Mouse (Mus musculus) lung, embryonic 15.5 days (tissue): ENCODE measurements at regions not wholly inside any gene's neighbourhood (a gene's known extent, or its start where the extent isn't known, plus 50 kb on each side); places are given as distances from the start of the nearest gene placed in this dataset.

Experiments
- ATAC-seq: fragments of 200-750 bp; cut with Nextera tagmentation; 2 replicates; pipeline ENCODE4 v1.8.0; 2017; ENCODE audit warnings: moderate number of reproducible peaks, borderline replicate concordance; ENCODE audit not compliant: low FRiP score, low TSS enrichment; ENCODE audit errors: extremely low read depth
- H3K27ac ChIP-seq: fragments of 300-500 bp; sonication (generic); 2 replicates; pipeline ENCODE4 v1.5.1; 2015; ENCODE audit warnings: moderate library complexity, mild to moderate bottlenecking, inconsistent platforms
- H3K27me3 ChIP-seq: fragments of 300-500 bp; sonication (generic); 2 replicates; pipeline ENCODE4 v1.6.1; 2015; ENCODE audit warnings: inconsistent platforms
- H3K36me3 ChIP-seq: fragments of 300-500 bp; sonication (generic); 2 replicates; pipeline ENCODE4 v1.6.1; 2015; ENCODE audit warnings: inconsistent platforms
- H3K4me1 ChIP-seq: fragments of 300-500 bp; sonication (generic); 2 replicates; pipeline ENCODE4 v1.6.1; 2015; ENCODE audit warnings: inconsistent platforms
- H3K4me2 ChIP-seq: fragments of 300-500 bp; sonication (generic); 2 replicates; pipeline ENCODE4 v1.6.1; 2015; ENCODE audit warnings: inconsistent platforms, mild to moderate bottlenecking, moderate library complexity
- H3K4me3 ChIP-seq: fragments of 300-500 bp; sonication (generic); 2 replicates; pipeline ENCODE4 v1.5.1; 2015; ENCODE audit warnings: mild to moderate bottlenecking, inconsistent platforms
- H3K9ac ChIP-seq: fragments of 300-500 bp; sonication (generic); 2 replicates; pipeline ENCODE4 v1.6.1; 2015; ENCODE audit warnings: inconsistent platforms
- H3K9me3 ChIP-seq: fragments of 300-500 bp; sonication (generic); 2 replicates; pipeline ENCODE4 v1.6.1; 2016; ENCODE audit warnings: inconsistent platforms
- WGBS: fragments of 180-500 bp; shearing (Covaris S2); methylation state at CpG from one replicate; pipeline ENCODE4 v1.1.7; 2015; 5-methylcytosine and 5-hydroxymethylcytosine counted together

DNA sequence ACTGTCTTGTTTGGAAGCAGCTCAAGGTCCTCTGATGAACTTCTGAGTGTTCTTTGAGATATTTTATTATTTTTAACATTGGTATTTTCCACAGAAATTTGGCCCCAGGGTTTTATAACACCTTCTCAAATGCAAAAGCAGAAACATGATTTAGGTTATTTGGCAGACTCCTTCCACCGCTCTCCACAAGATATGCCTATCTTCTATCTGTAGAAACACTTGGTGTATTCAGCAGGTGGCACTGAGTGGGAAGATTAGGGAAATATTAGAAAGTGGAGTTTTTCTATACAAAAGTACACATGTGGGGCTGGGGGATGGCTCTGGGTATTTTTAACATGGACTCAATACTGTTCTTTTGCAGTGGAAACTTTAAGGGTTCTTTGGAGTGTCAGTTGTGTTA is 475.3 kb downstream of the Dach1 start:
- Histone ChIP-seq H3K36me3 (no peaks in the 10 kb centered on the region), H3K9me3 (no peaks in the 10 kb centered on the region), H3K4me3 (no peak overlapping the region), H3K4me2 (no peak overlapping the region), H3K27me3 (no peaks in the 10 kb centered on the region), H3K4me1 (no peaks in the 10 kb centered on the region), H3K9ac (no peak overlapping the region), H3K27ac (no peak overlapping the region)
- 86% methylated on average over 1 of the region's 1 CpGs for WGBS
- ATAC-seq = no peak

DNA sequence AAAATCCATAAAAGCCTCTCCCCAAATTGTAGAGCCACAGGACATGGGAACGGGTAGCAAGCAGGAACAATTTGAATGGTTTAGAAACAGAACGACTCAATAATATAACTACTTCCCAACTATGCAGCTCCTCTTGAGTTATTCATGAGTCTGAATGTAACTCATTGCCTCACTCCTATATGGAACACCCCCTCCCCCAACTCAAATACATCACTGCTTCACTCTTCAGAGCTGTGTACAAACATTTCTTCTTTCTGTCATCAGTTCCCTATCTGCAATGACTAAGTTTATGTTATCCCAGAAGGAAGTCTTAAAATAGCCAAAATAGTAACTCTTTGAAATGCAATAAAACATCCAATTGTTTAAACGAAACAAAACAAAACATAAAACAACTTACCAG is 484.9 kb downstream of the Dach1 start:
- ATAC-seq = peak; percentile 91; the same call in 1 of the 2 replicates
- H3K27ac ChIP-seq = no peak overlapping the region
- H3K27me3 ChIP-seq = no peaks in the 10 kb centered on the region
- WGBS = 43% methylated on average over 3 of the region's 3 CpGs
- H3K9ac ChIP-seq = no peak overlapping the region
- H3K36me3 ChIP-seq = no peaks in the 10 kb centered on the region
- no peaks in the 10 kb centered on the region for H3K9me3 ChIP-seq
- no peaks in the 10 kb centered on the region for H3K4me1 ChIP-seq
- H3K4me2 ChIP-seq = no peak overlapping the region
- H3K4me3 ChIP-seq = no peak overlapping the region

DNA sequence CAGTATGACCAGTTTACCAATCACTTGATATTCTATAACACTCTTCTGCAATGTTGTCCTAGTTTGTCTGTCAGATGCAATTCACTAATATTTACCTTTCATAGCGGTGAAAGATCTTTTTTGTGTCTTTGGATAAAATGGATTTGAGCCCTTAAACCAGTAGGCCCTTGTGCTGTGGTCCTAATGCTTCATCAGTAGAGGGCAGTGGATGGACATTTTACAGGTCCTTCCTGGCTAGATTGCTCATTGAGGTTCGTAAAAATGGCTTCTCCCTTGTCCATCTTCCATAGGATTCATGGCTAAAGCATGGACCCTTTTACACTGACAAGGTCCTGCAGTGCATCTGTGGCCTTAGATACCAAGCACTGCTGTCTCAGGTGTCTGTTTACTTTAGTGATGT is 501.8 kb downstream of the Dach1 start:
- no peak for ATAC-seq
- H3K27ac ChIP-seq = no peak overlapping the region
- H3K27me3 ChIP-seq = no peaks in the 10 kb centered on the region
- no peak overlapping the region for H3K9ac ChIP-seq
- no peak overlapping the region for H3K4me3 ChIP-seq
- H3K9me3 ChIP-seq = no peaks in the 10 kb centered on the region
- no peaks in the 10 kb centered on the region for H3K4me1 ChIP-seq
- no peaks in the 10 kb centered on the region for H3K36me3 ChIP-seq
- no peak overlapping the region for H3K4me2 ChIP-seq
- whole genome bisulfite sequencing = 54% methylated on average over 2 of the region's 2 CpGs

DNA sequence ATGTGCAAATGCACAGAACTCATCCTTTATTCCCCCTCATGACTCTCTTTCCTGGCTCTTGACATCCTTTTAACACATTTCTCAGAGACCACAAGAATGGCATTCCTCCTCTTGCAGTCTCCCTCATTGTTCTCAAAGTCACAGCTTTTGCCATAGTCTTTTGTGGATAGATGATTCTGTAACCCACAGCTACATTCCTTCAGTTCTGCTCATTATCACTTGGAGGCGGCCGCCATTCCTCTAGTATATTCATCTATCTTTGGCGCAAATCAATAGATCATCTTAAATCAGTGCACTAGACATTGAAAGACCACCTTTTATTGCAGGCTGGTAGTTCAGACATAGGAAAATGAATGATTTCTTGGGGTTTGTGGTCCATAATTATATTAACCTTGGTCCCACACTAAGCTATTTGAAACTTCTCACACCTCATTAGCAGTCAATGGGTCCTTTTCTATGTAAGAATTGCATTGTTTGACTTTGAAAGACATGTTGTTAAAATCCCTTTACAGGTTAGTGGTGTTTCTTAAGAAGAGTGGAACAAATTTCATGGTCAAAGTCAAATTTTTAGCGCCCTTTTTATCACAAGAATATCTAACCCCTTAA is 531.3 kb downstream of the Dach1 start:
- Histone ChIP-seq H3K36me3 (no peaks in the 10 kb centered on the region), H3K4me3 (no peak overlapping the region), H3K4me1 (no peaks in the 10 kb centered on the region), H3K4me2 (no peak overlapping the region), H3K27me3 (no peaks in the 10 kb centered on the region), H3K9me3 (no peaks in the 10 kb centered on the region), H3K9ac (no peak overlapping the region), H3K27ac (no peak overlapping the region)
- ATAC-seq = no peak
- WGBS = 85% methylated on average over 4 of the region's 4 CpGs

DNA sequence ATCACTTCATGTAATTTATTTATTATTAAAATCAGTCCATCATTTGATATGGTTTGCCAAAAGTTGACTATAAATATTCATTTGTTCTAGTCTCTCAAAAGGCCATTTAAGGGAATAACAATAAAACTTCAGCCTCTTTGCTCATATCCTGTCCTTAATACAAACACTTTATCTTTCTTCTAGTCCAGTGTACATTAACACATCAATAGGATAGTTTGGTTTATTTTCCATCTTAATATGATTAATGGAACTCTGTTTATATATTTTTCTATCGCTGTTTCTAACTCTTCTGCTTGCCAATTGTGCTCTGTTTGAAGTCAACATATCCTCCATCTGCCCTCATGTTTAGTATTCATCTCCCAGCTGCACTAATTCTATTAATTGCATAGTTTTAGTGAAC is 558.1 kb downstream of the Dach1 start:
- ATAC-seq = peak; percentile 72; the same call in 1 of the 2 replicates
- H3K4me1 ChIP-seq = no peaks in the 10 kb centered on the region
- no peak overlapping the region for H3K27ac ChIP-seq
- no peak overlapping the region for H3K9ac ChIP-seq
- no peaks in the 10 kb centered on the region for H3K27me3 ChIP-seq
- H3K9me3 ChIP-seq = no peaks in the 10 kb centered on the region
- H3K36me3 ChIP-seq = no peaks in the 10 kb centered on the region
- H3K4me2 ChIP-seq = no peak overlapping the region
- 31% methylated on average over 1 of the region's 1 CpGs for WGBS
- H3K4me3 ChIP-seq = no peak overlapping the region

DNA sequence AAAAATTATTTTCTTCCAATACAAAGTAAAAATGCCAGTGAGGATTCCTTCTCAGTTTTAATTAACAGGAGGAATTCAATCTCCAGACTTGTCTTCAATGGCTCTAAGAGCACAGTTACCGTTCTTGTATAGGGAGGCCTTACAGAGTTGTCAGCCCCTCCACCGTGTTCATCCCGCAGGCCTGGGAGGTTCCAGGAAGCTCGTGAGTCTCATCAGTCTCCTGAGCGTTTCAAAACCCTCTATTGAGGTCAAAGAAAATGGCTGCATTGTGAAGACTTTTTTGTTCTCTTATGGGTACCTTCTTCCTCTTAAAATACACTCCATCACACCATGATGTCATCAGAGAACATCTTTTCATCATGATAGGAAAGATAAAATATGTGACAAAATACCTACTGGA is 572.9 kb downstream of the Dach1 start:
- Histone ChIP-seq H3K36me3 (no peaks in the 10 kb centered on the region), H3K27me3 (no peaks in the 10 kb centered on the region), H3K4me1 (no peaks in the 10 kb centered on the region), H3K4me3 (no peak overlapping the region), H3K27ac (no peak overlapping the region), H3K9ac (no peak overlapping the region), H3K9me3 (no peaks in the 10 kb centered on the region), H3K4me2 (no peak overlapping the region)
- WGBS = 77% methylated on average over 5 of the region's 5 CpGs
- no peak for ATAC-seq

DNA sequence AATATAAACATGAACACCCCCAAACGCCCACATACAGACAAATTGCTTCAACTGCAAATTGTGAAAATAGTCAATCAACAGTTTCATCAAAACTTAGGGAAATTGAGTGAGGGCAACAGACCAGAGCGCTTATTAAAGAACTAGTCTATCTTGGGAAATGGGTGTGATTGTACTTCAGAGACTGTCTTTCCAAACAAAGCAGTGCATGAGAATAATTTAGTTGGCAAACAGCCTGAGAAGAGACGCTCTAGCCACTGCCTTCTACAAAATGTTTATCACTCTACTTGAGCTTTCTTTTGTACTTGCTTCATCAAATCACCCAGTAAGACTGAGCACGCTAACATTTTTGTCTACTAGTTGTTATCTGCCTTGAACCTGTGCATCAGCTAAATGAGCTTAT is 581.0 kb downstream of the Dach1 start:
- 29% methylated on average over 4 of the region's 4 CpGs for WGBS
- ATAC-seq = peak; percentile 81
- no peak overlapping the region for H3K9ac ChIP-seq
- peak overlapping the region; percentile 12 for H3K4me2 ChIP-seq
- H3K4me3 ChIP-seq = no peak overlapping the region
- peaks cover 3% of the 10 kb centered on the region; the same call in 1 of the 2 replicates for H3K4me1 ChIP-seq
- H3K27me3 ChIP-seq = no peaks in the 10 kb centered on the region
- no peaks in the 10 kb centered on the region for H3K9me3 ChIP-seq
- H3K27ac ChIP-seq = peak overlapping the region; percentile 76
- H3K36me3 ChIP-seq = no peaks in the 10 kb centered on the region

DNA sequence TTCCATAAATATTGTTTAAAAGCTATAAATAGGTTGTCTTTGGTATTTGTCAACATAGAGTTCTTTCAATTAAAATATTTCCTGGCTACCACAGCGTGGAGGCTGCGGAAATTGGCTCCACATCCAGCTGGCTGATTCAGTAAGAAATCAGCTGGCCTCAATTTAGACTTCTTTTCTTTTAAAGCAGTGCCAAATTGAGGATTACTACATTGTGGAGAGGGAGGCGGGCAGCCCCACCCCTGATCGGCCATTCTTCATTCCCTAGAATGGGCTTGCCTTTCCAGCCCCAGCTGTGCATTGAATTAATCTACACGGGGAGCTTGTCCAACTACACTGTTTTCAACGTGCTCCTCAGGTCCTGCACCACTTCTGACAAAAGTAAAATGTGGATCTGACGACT is 581.4 kb downstream of the Dach1 start:
- Histone ChIP-seq H3K27ac (peak overlapping the region; percentile 76), H3K4me1 (peaks cover 3% of the 10 kb centered on the region; the same call in 1 of the 2 replicates), H3K36me3 (no peaks in the 10 kb centered on the region), H3K4me3 (no peak overlapping the region), H3K9me3 (no peaks in the 10 kb centered on the region), H3K4me2 (peak overlapping the region; percentile 12), H3K9ac (no peak overlapping the region), H3K27me3 (no peaks in the 10 kb centered on the region)
- 21% methylated on average over 7 of the region's 7 CpGs for WGBS
- ATAC-seq = peak; percentile 96

DNA sequence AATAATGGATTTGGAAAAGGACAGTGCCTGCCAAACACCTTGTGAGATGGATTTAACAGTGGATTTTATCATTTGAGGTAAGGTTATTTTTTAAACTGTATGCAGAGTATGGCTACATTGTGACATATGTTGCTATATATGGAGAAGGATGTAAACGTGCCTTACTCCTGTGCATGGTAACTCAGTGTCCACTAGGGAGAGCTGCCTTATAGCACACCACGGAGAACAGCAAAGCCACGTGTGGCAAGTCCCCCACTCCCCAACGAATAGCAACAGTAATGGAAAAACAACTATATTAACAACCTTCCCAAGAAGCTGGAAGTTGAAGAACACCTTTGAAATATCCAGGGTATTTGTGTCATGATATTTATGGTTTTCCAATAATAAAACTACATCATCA is 582.6 kb downstream of the Dach1 start:
- no peak for ATAC-seq
- 24% methylated on average over 4 of the region's 4 CpGs for WGBS

DNA sequence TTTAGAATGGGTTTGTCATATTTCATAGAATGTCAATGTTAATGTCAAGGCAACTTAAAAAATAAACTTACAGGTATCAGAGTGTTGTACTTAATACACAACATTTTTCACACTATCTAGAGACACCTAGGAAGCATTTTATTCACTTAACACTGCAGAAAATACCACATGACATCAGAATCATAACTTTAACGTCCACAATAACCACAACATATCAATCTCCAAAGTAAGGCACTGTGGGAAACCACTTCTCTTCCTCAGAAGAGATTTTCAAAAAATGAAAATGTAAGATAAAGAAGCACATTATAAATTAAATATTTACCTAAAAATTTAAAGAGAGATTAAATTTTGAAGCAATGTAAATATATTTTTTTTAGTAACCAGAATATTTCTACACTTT is 599.3 kb downstream of the Dach1 start:
- 40% methylated on average over 1 of the region's 1 CpGs for WGBS
- Histone ChIP-seq H3K27ac (no peak overlapping the region), H3K4me3 (no peak overlapping the region), H3K9me3 (no peaks in the 10 kb centered on the region), H3K4me2 (no peak overlapping the region), H3K36me3 (no peaks in the 10 kb centered on the region), H3K27me3 (no peaks in the 10 kb centered on the region), H3K9ac (no peak overlapping the region), H3K4me1 (no peaks in the 10 kb centered on the region)
- no peak for ATAC-seq

More for the DNA sequence above, 582.6 kb downstream of the Dach1 start:
- Histone ChIP-seq H3K36me3 (no peaks in the 10 kb centered on the region), H3K4me1 (peaks cover 3% of the 10 kb centered on the region; the same call in 1 of the 2 replicates), H3K9ac (no peak overlapping the region), H3K9me3 (no peaks in the 10 kb centered on the region), H3K4me3 (no peak overlapping the region), H3K27ac (no peak overlapping the region), H3K4me2 (no peak overlapping the region), H3K27me3 (no peaks in the 10 kb centered on the region)

DNA sequence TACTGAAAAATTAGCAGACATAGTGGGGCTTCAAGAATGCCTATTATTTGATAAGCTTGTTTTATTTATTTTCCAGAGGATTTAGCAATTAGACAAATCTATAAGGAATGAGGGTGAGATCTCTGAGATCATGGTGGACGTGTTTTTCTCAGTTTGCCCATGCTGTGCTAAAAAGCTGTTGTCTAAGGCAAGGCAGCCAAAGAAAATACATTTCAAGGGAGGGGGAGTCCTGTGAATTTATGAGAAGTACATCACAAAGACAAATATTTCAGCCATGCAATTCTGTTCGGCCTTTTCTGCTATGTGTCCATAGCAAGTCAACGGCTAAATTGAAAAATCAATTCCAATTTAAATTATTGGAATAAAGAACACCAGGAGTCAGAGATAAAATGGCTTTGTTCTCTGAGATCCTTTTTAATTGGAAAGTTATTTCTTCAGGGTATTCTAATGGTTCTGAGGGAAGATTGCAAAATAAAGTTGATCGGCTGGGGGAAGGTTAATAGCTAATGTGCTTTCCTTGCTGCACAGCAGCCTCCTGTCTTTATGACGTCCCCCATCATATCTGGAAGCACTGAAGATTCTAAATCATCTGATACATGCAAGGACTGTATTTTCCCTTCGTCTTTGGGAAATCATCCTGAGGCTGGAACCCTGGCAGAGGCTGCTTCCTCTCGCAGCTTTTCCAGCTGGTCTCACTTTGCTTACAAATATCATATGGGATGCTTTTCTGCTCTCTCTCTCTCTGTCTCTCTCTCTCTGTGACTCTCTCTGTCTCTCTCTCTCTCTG is 609.3 kb downstream of the Dach1 start:
- Histone ChIP-seq H3K36me3 (no peaks in the 10 kb centered on the region), H3K4me1 (peaks cover 11% of the 10 kb centered on the region), H3K9ac (no peak overlapping the region), H3K4me3 (no peak overlapping the region), H3K27me3 (no peaks in the 10 kb centered on the region), H3K4me2 (no peak overlapping the region), H3K9me3 (no peaks in the 10 kb centered on the region), H3K27ac (no peak overlapping the region)
- no peak; the same call in 1 of the 2 replicates for ATAC-seq
- WGBS = 38% methylated on average over 7 of the region's 7 CpGs

DNA sequence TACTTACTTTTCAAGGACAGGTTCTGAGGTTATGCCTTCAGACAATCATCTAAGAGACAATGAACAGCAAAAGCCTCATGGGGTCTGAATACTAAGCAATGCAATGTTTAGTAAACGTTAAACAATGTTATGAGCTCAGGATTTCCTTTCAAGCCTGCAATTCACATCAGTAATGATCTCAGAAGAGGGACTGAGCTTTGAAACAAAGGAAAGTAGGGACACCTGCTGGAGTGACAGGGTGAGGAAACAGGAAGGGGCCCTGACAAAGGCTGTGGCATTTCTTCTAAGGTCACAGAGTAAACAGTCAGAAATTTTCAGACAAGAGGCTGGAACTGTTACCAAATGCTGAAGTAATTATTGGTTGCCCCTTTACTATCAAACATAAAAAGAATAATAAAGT is 610.0 kb downstream of the Dach1 start:
- 6% methylated on average over 1 of the region's 1 CpGs for WGBS
- H3K4me1 ChIP-seq = peaks cover 11% of the 10 kb centered on the region
- no peak; the same call in 1 of the 2 replicates for ATAC-seq

More for the DNA sequence above, 610.0 kb downstream of the Dach1 start:
- Histone ChIP-seq H3K27me3 (no peaks in the 10 kb centered on the region), H3K4me3 (no peak overlapping the region), H3K36me3 (no peaks in the 10 kb centered on the region), H3K27ac (no peak overlapping the region), H3K4me2 (no peak overlapping the region), H3K9me3 (no peaks in the 10 kb centered on the region), H3K9ac (no peak overlapping the region)
